Mouse (Mus musculus): Measurements from ENCODE around the gene Emx1. TPM values are rescaled to one million over a fixed set of nuclear protein-coding genes. Genes with fewer than 3 reads are reported as not detected.

Gene Emx1
- polyA plus RNA-seq, 1 experiment, result 0.11 TPM

DNA sequence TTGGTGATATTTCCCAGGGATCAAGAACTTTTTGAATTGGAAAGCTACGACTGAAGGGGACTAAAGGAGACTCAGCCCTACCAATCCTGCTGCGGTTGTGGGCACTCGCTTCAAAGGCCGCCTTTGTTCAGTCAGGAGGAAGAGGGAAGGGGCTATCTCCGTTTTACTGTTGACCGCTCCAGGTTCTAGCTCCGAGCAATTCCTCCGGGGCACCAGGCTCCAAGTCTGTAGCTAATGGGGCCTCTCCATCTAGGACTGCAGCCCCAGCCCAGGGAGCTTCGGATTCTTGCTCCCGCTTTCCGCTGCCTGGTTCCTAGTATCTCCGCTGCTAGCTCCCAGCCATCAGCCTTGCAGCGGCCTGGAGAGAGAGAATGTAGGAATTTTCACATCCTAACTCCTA, 3.4 kb downstream of the Emx1 start:
- Histone ChIP-seq H3K27ac (ENCODE audit: insufficient read depth, low read length) (no peak overlapping the region), H3K4me1 (ENCODE audit: control insufficient read depth, insufficient read depth, low read length) (peaks cover 9% of the 10 kb centered on the region; the same call in 1 of the 2 replicates), H3K4me3 (replicated peaks; ENCODE audit: insufficient read depth, low read depth, low read length) (no peak overlapping the region), H3K27me3 (ENCODE audit: control insufficient read depth, insufficient read depth, low read length) (peaks cover 18% of the 10 kb centered on the region; the same call in 1 of the 2 replicates)
- TF ChIP-seq CTCF (IDR thresholded peaks at IDR 0.05; ENCODE audit: borderline replicate concordance, insufficient read depth, low read depth, low read length) (no peak), POLR2A (IDR thresholded peaks at IDR 0.05; ENCODE audit: borderline replicate concordance, insufficient read depth, low read length) (no peak)
- DNase-seq, result no peak
- whole genome bisulfite sequencing, result 21% methylated on average over 13 of the region's 13 CpGs

DNA sequence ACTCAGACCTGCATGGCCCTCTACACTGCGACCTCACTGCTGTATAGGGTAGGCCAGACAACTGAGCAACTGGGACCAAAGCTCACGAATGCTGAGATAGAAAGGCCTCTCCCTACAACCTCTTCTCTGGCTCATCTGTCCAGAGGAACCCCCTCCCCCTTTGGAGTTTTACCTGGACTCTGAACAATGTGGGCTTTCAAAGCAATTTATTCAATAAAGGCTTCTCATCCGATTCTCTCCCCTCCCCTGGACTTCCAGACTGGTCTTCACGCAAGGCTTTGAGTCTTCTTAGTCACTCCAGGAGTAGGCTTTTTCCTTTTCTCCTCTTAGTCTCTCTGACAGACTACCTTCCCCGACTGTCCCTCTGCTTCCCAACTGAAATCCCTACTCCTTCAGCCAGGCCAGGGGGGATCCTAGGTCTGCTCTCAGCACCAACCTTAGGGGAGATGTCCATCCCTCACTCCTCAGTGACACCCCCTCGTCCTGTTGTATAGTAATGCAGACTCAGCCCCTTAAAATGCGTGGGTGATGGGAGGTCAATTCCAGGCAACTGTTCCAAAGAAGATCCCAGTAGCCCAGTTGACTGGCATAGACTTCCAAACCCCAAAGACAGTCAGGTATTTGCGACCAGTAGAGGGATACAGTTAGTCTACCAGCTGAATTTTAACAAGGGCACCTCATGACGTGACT, 4.7 kb downstream of the Emx1 start:
- H3K4me3 ChIP-seq (replicated peaks; ENCODE audit: insufficient read depth, low read depth, low read length), result no peak overlapping the region
- H3K4me1 ChIP-seq (ENCODE audit: control insufficient read depth, insufficient read depth, low read length), result peaks cover 9% of the 10 kb centered on the region; the same call in 1 of the 2 replicates
- 86% methylated on average over 9 of the region's 9 CpGs for WGBS
- TF ChIP-seq POLR2A (IDR thresholded peaks at IDR 0.05; ENCODE audit: borderline replicate concordance, insufficient read depth, low read length) (no peak), CTCF (IDR thresholded peaks at IDR 0.05; ENCODE audit: borderline replicate concordance, insufficient read depth, low read depth, low read length) (no peak)
- no peak for DNase-seq
- H3K27me3 ChIP-seq (ENCODE audit: control insufficient read depth, insufficient read depth, low read length), result peaks cover 18% of the 10 kb centered on the region; the same call in 1 of the 2 replicates
- no peak overlapping the region for H3K27ac ChIP-seq (ENCODE audit: insufficient read depth, low read length)

DNA sequence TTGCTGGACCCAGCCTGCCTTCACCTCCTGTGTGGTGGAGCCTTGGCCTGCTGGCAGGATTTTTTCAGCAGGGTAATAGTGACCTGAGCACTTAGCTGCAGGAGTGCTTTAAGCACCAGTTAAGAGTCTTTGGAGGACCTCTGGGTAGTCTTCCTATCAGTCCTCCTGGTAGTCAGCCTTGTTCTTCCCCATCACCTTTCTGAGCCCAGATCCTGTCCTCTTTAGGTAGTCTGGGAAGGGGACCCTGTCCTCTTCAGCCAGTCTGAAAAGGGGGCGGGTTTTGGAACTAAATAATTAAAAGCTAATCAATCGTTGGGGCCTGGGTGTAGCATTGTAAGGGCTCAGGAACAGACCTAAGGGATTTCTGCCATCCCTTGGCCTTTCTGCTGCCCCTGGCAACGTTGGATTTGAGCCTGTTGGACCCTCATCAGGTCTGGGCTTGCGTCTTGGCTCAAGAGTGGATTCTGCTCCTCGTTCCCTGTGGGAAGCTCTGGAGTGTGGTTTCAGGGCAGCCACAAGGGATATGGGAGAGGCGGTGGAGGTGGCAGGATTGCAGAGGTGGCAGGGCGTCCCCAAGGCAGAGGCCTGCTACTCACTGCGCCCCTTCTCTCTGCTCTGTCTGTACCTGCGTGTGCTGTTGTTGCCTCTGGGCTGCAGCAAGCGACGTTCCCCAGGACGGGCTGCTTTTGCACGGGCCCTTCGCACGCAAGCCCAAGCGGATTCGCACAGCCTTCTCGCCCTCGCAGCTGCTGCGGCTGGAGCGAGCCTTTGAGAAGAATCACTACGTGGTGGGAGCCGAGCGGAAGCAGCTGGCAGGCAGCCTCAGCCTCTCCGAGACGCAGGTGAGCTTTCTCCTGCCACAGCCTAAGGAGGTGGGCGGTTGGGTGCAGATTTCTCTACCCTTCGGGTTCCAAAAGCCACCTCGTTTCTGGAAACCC, 6.4 kb downstream of the Emx1 start:
- H3K27me3 ChIP-seq (ENCODE audit: control insufficient read depth, insufficient read depth, low read length), result peaks cover 3% of the 10 kb centered on the region; the same call in 1 of the 2 replicates
- WGBS, result 24% methylated on average over 29 of the region's 29 CpGs
- H3K27ac ChIP-seq (ENCODE audit: insufficient read depth, low read length), result no peak overlapping the region
- TF ChIP-seq CTCF (IDR thresholded peaks at IDR 0.05; ENCODE audit: borderline replicate concordance, insufficient read depth, low read depth, low read length) (no peak), POLR2A (IDR thresholded peaks at IDR 0.05; ENCODE audit: borderline replicate concordance, insufficient read depth, low read length) (no peak)
- H3K4me1 ChIP-seq (ENCODE audit: control insufficient read depth, insufficient read depth, low read length), result no peaks in the 10 kb centered on the region
- H3K4me3 ChIP-seq (replicated peaks; ENCODE audit: insufficient read depth, low read depth, low read length), result no peak overlapping the region
- DNase-seq, result no peak

DNA sequence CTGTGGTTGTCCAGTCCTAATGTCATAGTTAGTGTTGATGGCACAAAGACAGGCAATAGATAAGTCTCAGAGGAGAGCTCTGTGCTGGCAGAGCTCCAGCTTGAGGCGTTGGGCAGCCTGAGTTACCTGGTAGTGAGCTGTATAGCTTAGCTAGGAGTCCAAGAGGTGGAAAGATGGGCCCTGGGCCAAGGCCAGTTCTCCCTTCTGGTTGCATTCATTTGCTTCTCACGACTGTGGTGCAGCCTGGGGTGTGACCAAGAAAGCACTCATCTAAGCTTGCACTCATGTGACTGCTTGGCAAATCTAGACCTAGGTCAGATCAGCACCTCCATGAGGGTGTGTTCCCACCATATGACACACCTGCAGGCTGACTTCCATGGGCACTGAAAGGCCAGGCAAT, 10.7 kb downstream of the Emx1 start:
- no peak for DNase-seq
- WGBS, result 25% methylated on average over 2 of the region's 2 CpGs

DNA sequence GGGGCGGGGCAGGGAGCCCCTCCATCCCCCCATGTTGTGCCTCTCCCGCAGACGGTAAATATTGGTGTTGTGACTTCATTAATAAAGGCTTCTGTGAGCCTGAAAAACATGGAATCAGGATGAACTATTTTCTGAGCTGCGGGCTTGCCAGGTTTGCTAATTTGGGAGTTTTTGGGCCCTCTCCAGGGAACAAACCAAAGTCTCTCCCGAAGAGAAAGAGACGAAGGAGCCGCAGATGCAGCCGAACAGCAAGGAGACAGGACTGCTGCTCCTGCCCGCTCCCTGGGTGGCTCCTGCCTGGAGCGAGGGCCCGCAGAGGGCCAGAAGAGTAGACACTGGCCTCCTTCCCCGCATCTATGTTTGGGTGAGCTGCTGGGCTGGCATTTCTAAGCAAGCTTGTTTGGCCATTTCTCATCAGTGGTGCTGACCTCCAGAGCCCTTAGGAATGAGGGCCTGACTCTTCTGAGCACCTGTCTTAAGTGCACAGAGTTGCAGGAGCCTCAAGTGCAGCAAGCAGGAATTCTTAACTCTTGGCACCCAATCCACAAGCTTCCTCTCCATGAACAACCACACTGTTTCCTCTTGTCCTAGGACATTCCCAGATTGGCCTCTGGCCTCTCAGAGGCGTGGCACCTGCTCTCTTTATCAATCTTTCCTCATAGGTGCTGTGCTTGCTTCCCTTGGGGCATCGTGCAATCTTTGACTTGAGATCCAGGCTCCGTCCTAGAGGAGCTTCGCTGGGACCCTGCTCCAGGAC, 19.1 kb downstream of the Emx1 start:
- no peak overlapping the region for H3K27ac ChIP-seq (ENCODE audit: insufficient read depth, low read length)
- TF ChIP-seq CTCF (IDR thresholded peaks at IDR 0.05; ENCODE audit: borderline replicate concordance, insufficient read depth, low read depth, low read length), result no peak
- no peak for TF ChIP-seq POLR2A (IDR thresholded peaks at IDR 0.05; ENCODE audit: borderline replicate concordance, insufficient read depth, low read length)
- H3K27me3 ChIP-seq (ENCODE audit: control insufficient read depth, insufficient read depth, low read length), result no peaks in the 10 kb centered on the region
- H3K4me1 ChIP-seq (ENCODE audit: control insufficient read depth, insufficient read depth, low read length), result peaks cover 11% of the 10 kb centered on the region
- H3K4me3 ChIP-seq (replicated peaks; ENCODE audit: insufficient read depth, low read depth, low read length), result no peak overlapping the region
- DNase-seq, result no peak
- WGBS, result 43% methylated on average over 16 of the region's 16 CpGs

More for the DNA sequence above, 10.7 kb downstream of the Emx1 start:
- H3K27me3 ChIP-seq (ENCODE audit: control insufficient read depth, insufficient read depth, low read length), result no peaks in the 10 kb centered on the region
- TF ChIP-seq CTCF (IDR thresholded peaks at IDR 0.05; ENCODE audit: borderline replicate concordance, insufficient read depth, low read depth, low read length) (no peak), POLR2A (IDR thresholded peaks at IDR 0.05; ENCODE audit: borderline replicate concordance, insufficient read depth, low read length) (no peak)
- H3K4me1 ChIP-seq (ENCODE audit: control insufficient read depth, insufficient read depth, low read length), result no peaks in the 10 kb centered on the region
- H3K27ac ChIP-seq (ENCODE audit: insufficient read depth, low read length), result no peak overlapping the region
- H3K4me3 ChIP-seq (replicated peaks; ENCODE audit: insufficient read depth, low read depth, low read length), result no peak overlapping the region

DNA sequence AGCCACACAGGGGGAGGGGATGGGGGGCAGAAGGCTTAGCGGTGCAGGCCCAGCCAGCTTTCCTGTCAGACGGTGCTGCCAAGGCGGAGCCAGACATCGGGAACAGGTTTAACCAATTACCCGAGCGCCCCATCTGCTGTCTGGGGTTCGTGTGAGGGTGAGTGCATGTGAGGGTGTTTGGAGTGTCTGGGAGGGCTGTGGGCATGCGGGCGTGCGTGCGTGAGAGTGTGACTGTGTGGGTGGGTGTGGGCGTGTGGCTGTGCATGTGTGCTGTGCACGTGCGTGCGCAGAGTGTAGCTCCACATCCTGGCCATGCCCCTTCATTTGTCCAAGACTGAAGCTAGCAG, 19.7 kb downstream of the Emx1 start:
- WGBS, result 51% methylated on average over 15 of the region's 15 CpGs
- Histone ChIP-seq H3K4me3 (replicated peaks; ENCODE audit: insufficient read depth, low read depth, low read length) (no peak overlapping the region), H3K27ac (ENCODE audit: insufficient read depth, low read length) (no peak overlapping the region), H3K4me1 (ENCODE audit: control insufficient read depth, insufficient read depth, low read length) (peaks cover 11% of the 10 kb centered on the region), H3K27me3 (ENCODE audit: control insufficient read depth, insufficient read depth, low read length) (no peaks in the 10 kb centered on the region)
- DNase-seq, result no peak
- TF ChIP-seq CTCF (IDR thresholded peaks at IDR 0.05; ENCODE audit: borderline replicate concordance, insufficient read depth, low read depth, low read length) (no peak), POLR2A (IDR thresholded peaks at IDR 0.05; ENCODE audit: borderline replicate concordance, insufficient read depth, low read length) (no peak)

DNA sequence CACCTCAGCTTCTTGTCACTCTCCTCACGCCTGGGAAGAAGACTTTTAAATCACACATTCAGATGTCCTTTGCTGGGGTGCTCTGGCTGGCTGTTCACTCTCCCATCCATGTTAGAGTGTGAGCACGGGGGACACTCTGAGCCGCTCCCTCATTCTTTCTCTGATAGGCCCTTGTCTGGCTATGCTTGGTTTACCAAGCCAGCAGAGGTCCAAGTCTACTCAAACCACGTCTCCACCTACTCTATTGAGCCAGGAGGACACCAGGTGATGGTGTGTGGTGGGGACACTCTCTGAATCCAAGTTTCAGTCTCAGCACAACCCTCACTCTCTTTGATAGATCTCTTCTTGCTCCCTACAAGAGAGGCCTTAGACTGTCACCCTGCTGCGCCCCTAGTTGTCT, 20.1 kb downstream of the Emx1 start:
- Histone ChIP-seq H3K27me3 (ENCODE audit: control insufficient read depth, insufficient read depth, low read length) (no peaks in the 10 kb centered on the region), H3K27ac (ENCODE audit: insufficient read depth, low read length) (no peak overlapping the region), H3K4me1 (ENCODE audit: control insufficient read depth, insufficient read depth, low read length) (peaks cover 11% of the 10 kb centered on the region), H3K4me3 (replicated peaks; ENCODE audit: insufficient read depth, low read depth, low read length) (no peak overlapping the region)
- DNase-seq, result no peak
- no peak for TF ChIP-seq POLR2A (IDR thresholded peaks at IDR 0.05; ENCODE audit: borderline replicate concordance, insufficient read depth, low read length)
- TF ChIP-seq CTCF (IDR thresholded peaks at IDR 0.05; ENCODE audit: borderline replicate concordance, insufficient read depth, low read depth, low read length), result no peak
- 88% methylated on average over 5 of the region's 5 CpGs for WGBS
